Mouse (Mus musculus): Measurements from ENCODE around the gene Mbd3. TPM values are rescaled to one million over a fixed set of nuclear protein-coding genes. Genes with fewer than 3 reads are reported as not detected.
A peak's percentile ranks its signal among the peaks of the same experiment; 100 is the strongest.

Mbd3 gene
- total RNA-seq (2021), result 100 to 1,000 TPM; 122 to 134 TPM
- long read RNA-seq, experiment 1, transcript Mbd3-201 (7 exons, 1,662 nt), result minor isoform, 30 of 179 reads
- long read RNA-seq, experiment 1, transcript Mbd3-204 (7 exons, 1,566 nt), result major isoform, 80 of 179 reads
- long read RNA-seq, experiment 1, partial matches to known transcripts, result 54 of 179 reads
- long read RNA-seq, experiment 1, other reads (novel, unspliced or antisense), result 10 of 179 reads
- long read RNA-seq, experiment 2, transcript Mbd3-201 (7 exons, 1,662 nt), result minor isoform, 40 of 183 reads
- long read RNA-seq, experiment 2, transcript Mbd3-204 (7 exons, 1,566 nt), result major isoform, 62 of 183 reads
- long read RNA-seq, experiment 2, partial matches to known transcripts, result 65 of 183 reads
- long read RNA-seq, experiment 2, other reads (novel, unspliced or antisense), result 13 of 183 reads

DNA sequence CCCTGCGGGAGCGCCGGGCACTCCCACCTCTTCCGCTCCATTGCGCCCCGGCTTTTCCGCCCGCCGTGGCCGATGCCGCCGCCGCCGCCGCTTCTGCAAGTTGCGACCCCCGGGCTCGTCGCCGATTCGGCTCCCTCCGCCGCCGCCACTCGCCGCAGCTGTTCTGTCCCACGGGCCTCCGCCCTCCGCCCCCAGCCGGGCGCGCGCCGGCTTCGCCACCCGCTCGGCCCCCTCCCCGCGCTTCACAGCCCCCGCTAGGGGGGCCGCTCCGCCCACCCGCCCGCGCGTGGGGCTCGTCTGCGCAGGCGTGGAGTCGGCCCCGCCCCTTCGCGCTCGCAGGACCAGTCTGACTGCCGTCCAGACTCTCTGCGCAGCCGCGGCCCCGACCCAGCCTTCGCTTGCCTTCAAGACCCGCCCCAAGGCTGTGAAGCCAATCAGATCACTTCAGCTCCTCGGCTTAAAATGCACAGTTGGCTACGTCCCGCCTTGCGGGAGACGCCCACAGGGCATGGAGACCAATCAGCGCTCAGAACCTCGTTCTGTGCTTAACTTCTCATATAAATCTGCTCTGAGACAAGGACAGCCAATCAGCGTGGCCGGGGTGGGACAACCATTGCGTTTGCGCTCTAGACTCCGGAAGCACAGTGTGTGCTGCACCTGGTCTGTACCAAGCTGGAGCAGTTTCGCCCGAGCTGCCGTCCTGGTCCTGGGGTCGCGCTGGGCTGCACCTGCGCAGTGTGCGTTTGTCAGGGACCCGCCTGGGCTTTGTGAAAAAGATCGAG, at the start of gene Mbd3:
TSS of gene Mbd3 (minus strand) at position 360 of the 782 bp plus-strand sequence.
- intact Hi-C loops (cut with DNase I), result no loop called here

DNA sequence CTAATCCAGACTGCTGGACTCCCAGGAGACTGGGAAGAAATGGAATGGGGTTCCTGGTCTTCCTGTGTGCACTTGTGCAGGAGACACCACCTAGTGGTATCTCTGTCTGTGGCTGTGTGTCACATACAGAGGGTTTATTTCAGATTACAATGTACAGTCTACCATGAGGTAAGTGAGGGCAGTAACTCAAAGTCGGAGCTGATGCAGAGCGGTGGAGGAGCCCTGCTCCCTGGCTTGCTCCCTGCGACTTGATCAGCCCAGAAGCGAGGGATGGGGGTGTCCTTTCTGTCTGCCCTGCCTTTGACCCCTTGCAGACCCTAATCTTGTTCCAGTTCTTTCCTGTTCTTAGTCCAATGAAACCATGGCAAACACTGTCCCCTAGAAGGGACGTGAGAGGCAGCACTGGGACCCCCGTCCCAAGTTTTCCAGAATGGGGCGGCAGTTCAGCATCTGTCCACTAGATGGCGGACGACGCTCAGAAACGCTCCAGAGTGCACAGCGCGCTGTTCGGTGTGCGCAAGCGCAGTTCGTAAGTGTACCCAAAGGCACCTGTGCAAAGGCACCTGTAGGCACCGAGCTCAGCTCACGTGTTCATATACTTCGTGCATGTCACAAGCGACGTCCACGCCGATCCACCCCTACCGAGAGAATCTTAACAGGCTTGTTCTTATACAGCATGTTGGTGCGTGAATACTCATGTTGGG, 46.7 kb upstream of the Mbd3 start:
- peak; percentile 75 to 83 for DNase-seq (ENCODE audit: low spot score in 2 of 2)
- intact Hi-C loops (cut with DNase I), result loop anchor here (1.0 to 10.0 kb wide), 3 partner anchors 60 to 239 kb away; no protein-coding TSS in a partner anchor

More for the DNA sequence above, at the start of gene Mbd3:
- DNase-seq (ENCODE audit: low spot score in 2 of 2), result peak; percentile 99 to 100

DNA sequence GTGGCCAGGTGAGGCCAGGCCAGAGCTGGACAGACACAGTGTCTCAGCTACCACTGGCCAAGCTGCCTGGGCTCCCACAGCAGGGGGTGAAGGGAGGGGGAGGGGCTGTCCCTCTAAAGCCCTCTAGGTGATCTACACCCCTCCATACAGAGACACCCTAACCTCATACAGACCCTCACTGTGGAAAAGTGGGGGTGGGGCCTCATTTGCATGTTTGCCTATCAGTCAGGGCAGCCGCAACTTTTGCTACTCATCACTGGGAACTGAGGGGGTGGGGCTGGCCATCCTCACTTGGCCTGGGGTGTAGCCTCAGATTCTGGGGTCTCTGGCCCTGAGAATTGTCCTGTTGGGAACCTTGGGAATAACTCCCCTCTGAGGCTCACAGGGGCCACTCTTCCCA, 45.7 kb upstream of the Mbd3 start:
- no peak for DNase-seq (ENCODE audit: low spot score in 2 of 2)
- intact Hi-C loops (cut with DNase I), result loop anchor here (5.0 to 10.0 kb wide), 2 partner anchors 102 to 240 kb away; no protein-coding TSS in a partner anchor

DNA sequence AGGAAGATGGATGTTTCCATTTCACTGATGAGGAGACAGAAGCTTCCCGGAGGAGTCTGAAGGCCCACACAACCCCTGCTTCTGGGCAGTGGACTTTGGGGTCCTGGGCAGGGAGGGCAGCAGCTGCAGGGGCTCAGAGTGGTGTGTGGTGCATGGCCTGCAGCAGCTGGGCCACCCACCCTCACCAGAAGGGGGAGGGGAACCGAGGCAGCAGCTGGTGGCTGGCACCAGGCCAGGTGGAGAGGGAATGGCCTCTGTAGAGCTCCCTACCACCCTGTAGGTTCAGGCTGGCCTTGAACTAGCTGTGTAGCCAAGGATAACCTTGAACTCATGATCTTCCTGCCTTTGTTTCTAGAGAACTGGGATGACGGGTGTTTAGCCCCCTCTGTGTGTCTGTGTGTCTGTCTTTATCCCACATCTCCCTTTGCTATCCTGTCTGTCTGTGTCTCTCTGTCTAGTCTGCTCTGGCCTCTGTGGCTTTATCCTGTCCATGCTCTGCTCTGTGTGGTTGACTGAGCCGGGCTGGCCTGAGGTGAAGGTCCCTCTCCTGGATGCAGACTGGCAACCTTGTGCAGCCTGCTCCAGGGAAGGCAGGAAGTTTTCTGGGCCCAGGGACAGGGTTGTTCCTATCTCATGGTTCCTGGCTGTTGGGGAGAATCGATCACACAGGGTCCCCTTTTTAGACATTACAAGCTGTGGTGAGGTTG, 45.1 kb upstream of the Mbd3 start:
- no peak for DNase-seq (ENCODE audit: low spot score in 2 of 2)
- intact Hi-C loops (cut with DNase I), result loop anchor here (5.0 to 10.0 kb wide), 2 partner anchors 103 to 240 kb away; no protein-coding TSS in a partner anchor

DNA sequence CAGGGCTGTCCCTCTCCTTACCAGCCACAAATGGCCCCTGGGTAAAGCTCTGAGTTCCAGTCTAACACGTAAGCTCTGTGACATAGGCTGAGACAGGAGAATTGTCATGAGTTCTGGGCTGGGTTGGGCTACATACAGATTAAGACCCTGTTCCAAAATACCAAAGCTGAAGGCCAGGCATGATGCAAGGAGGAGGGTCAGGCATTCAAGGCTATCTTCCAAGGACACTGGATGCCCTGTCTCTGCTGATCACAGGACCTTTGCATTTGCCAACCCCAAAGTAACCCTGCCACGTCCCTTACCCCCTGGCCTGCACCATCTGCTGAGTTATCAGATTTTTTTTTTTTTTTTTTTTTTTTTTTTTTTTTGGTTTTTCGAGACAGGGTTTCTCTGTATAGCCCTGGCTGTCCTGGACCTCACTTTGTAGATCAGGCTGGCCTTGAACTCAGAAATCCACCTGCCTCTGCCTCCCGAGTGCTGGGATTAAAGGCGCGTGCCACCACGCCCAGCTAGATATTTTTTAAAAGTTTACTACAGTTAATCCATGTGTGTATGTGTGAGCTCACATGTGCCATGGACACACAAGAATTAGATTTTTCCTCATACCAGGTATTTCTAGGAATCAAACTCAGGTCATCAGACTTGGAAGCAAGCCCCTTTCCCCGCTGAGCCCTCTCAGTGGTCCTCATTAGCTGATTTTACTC, 44.4 kb upstream of the Mbd3 start:
- intact Hi-C loops (cut with DNase I), result loop anchor here (10.0 kb wide), 1 partner anchor 241 kb away; no protein-coding TSS in a partner anchor
- DNase-seq (ENCODE audit: low spot score in 2 of 2), result no peak

DNA sequence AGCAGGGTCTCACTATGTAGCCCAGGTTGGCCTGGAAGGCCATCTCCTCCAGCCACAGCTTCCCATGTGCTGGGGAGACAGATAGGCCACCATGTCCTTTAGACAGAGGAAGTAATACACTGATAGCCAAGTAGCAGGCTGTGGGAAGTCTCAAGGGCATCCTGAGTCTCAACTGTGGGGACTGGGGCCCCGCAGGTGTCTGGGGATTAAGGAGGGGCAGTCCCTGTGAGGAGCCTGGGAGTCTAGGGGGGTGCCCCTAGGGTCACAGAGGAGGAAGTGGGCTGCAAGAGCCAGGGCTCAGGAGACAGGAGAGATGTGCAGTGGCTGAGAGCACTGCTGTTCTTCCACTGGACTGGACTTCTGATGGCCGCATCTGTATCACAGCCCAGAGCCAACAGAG, 43.6 kb upstream of the Mbd3 start:
- DNase-seq (ENCODE audit: low spot score in 2 of 2), result no peak
- intact Hi-C loops (cut with DNase I), result loop anchor here (10.0 kb wide), 1 partner anchor 242 kb away; no protein-coding TSS in a partner anchor

DNA sequence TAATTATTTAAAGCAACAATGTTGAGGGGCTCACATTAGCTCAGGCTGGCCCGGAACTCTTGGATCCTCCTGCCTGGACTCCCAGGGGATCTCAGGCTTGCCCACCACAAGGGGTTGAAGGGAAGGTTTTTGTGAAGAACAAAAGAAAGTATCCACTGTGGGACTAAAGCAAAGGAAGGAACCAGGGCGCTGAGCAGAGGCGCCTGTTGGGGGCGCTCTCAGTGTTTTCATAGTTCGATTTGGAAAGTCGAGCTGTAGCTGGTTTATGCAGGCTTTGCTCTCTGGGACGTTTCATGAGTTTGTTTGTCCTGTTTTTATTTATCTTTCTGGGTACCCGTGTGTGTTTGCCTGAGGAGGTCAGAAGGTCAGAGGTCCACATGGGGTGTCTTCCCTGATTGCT, 42.2 kb upstream of the Mbd3 start:
- no peak for DNase-seq (ENCODE audit: low spot score in 2 of 2)
- intact Hi-C loops (cut with DNase I), result loop anchor here (10.0 kb wide), 1 partner anchor 243 kb away; no protein-coding TSS in a partner anchor

DNA sequence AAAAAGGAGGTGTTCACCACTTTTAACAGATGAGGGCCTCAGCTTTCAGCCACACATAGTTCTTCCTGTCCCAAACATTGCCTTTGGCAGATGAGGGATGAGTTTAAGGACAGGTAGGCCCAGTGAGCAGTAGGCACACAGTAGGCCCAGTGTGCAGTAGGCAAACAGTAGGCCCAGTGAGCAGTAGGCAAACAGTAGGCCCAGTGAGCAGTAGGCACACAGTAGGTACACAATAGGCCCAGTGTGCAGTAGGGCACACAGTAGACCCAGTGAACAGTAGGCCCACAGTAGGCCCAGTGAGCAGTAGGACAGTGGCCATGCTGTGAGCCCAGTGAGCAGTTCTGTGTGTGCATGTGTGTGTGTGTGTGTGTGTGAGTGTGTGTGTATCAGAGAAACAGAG, 40.7 kb upstream of the Mbd3 start:
- no peak for DNase-seq (ENCODE audit: low spot score in 2 of 2)
- intact Hi-C loops (cut with DNase I), result loop anchor here (10.0 kb wide), 1 partner anchor 245 kb away; no protein-coding TSS in a partner anchor

DNA sequence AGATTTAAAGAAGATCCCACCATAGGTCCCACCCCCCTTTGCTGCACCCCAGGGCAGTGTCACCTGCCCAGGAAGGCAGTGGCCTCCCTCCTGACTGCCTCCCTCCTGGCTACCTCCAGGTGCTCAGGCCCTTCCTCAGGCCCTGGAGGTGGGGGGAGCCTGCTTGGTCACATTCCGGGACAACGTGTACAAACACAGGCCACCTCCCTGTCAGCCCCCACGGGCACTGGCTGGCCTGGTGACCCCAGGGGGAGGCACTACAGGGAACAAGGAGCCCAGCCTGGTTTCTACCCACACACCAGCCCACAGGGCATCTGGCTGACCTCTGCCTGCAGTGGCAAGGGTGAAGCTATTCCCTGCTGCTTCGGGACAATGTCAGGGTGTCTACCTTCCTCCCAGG, 38.6 kb upstream of the Mbd3 start:
- intact Hi-C loops (cut with DNase I), result no loop called here
- DNase-seq (ENCODE audit: low spot score in 2 of 2), result no peak

DNA sequence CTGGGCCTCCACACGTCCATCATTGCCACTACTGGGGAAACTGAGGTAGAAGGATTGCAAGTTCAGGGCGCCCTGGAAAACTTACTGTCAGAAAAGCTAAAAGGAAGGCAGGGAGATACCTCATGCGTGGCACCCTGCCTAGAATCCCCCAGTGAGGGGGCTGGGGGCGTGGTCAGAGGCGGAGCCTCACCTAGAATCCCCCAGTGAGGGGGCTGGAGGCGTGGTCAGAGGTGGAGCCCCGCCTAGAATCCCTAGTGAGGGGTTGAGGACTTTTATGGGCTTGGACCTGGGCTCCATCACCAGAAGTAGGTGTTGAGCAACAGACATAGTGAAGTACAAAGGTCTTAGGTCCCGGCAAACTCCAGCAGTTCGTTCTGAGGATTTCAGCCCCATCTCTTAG, 36.9 kb upstream of the Mbd3 start:
- DNase-seq (ENCODE audit: low spot score in 2 of 2), result no peak
- intact Hi-C loops (cut with DNase I), result no loop called here

DNA sequence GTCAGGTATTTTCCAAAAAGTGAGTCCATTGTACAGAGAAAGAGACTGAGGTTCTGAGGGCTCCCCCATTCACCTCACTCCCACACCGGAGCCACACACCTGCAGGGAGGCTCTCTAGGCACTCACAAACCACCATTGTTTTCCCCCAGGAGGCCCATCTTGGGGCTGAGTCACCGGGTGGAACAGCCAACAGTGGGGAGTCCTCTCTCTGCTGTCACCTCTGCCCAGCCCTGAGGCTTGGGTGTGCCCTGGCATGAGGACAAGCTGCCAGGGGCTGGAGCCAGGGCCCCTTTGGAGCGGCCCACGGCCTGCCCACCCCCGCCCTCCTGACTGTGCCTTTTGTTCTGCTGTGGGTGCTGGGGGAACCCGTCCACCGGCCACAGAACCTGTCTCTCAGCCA, 36.4 kb upstream of the Mbd3 start:
- intact Hi-C loops (cut with DNase I), result no loop called here
- no peak for DNase-seq (ENCODE audit: low spot score in 2 of 2)

DNA sequence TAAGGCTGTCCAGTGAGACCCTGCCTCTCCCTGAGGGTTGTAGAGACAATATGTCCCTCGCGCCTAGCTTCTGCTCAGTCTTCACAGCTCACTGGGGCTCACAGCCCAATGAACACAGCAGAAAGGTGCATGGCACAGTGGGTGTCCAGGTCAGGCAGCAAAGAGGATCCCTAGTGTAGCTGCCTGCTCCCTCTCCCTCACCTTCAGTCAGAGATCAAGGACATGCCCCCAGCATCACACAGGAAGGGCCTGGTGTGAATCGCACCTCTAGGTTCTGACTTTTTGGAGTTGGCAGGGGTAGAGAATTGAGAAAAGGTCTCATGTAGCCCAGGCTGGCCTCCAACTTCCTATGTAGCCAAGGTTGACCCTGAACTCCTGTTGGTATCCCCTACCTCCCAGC, 35.5 kb upstream of the Mbd3 start:
- DNase-seq (ENCODE audit: low spot score in 2 of 2), result no peak
- intact Hi-C loops (cut with DNase I), result no loop called here

DNA sequence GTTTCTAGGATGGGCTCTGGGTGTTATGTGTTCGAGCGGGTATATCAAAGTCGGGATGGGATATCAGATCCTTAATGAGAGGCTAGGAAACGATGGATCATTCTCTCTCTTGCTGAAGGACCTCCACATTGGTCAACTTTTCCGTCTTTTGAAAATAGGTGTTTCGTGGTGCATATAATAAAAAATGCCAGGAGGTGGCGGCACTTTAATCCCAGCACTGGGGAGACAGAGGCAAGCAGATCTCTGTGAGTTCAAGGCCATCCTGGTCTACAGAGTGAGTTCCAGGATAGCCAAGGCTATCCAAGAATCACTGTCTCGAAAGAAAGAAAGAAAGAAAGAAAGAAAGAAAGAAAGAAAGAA, 34.9 kb upstream of the Mbd3 start:
- DNase-seq (ENCODE audit: low spot score in 2 of 2), result no peak
- intact Hi-C loops (cut with DNase I), result no loop called here

DNA sequence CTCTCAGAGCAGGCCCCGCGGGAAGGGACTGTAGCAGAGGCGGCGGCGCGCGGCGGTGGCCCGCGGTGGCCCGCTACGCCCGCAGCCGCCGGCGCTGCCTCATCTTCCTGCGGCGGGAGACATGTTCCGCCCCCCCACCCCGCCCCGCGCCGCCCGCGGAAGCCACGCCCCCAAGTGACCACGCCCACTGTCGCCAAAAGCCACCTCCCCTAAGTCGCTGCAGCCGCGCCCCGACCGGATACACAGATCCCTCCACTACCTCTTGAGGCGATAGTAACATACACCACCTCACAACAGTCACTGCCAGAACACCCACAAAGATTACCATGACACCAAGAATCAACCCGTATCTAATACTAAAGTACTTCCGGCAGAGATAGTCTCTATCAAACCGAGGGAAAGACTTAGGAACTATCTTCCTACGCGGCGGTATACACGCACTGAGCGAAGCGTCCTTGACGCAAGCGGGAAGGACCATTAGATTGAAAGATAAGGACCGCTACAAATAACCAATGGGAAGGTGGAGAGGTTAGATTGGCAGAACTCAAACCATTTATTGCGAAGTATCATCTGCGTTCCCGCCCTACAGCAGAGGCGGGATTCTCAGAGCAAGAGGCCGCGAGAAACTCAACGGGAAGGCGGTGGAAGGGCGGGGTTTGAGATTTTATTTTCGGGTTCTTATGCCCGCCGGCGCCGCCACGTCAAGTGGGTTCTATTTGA, 34.3 kb upstream of the Mbd3 start, which contains the start of gene Tcf3:
TSS of gene Tcf3 (minus strand) at position 135 of the 720 bp plus-strand sequence.
- DNase-seq (ENCODE audit: low spot score in 2 of 2), result peak; percentile 96 to 99
- intact Hi-C loops (cut with DNase I), result no loop called here

DNA sequence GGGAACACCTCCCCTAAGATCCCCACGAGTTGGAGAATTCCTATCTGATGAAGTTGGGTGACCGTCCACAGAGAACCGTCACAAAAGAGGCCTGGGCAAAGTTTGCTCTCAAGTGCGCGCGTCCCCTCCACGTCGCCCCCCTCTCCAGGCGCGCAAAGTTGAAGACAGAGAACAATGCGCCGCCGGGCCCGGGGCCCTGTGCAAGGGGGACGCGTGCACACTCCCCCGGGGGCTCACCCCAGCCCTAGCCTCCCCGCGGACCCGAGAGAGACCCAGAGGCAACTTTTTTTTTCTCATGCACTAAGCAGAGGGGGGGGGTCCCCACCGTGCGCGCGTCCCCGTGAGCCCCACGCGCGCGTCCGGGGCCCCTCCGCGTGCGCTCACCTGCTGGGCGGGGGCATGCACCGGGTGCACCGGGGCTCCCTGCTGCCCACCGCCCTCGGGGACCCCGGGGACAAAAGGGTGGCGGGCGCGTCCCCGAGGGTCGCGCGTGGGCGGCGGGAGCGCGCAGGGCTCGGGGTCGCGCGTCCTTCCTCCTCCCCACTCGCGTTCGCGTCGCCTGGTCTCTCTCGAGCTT, 33.7 kb upstream of the Mbd3 start:
- peak in 1 of 2 experiments; percentile 27 for DNase-seq (ENCODE audit: low spot score in 2 of 2)
- intact Hi-C loops (cut with DNase I), result no loop called here

DNA sequence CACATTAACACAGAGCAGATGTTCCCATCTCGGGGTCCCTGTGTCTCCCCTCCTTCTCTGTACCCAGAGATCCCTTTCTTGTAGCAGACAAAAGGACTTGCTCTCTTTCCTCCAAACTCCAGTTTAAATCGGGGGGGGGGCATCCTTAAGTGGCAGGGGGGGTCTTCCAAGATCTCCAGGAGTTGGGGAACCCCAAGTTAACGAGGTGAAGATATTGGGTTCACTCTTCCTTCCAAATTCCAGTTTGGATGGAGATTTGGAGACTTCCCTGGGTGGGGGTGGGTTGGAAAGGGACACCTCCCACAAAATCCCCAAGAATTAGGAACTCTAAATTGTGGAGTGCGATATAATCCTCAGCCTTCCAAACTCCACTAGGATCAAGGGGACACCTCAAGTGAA, 33.0 kb upstream of the Mbd3 start:
- intact Hi-C loops (cut with DNase I), result no loop called here
- no peak for DNase-seq (ENCODE audit: low spot score in 2 of 2)

DNA sequence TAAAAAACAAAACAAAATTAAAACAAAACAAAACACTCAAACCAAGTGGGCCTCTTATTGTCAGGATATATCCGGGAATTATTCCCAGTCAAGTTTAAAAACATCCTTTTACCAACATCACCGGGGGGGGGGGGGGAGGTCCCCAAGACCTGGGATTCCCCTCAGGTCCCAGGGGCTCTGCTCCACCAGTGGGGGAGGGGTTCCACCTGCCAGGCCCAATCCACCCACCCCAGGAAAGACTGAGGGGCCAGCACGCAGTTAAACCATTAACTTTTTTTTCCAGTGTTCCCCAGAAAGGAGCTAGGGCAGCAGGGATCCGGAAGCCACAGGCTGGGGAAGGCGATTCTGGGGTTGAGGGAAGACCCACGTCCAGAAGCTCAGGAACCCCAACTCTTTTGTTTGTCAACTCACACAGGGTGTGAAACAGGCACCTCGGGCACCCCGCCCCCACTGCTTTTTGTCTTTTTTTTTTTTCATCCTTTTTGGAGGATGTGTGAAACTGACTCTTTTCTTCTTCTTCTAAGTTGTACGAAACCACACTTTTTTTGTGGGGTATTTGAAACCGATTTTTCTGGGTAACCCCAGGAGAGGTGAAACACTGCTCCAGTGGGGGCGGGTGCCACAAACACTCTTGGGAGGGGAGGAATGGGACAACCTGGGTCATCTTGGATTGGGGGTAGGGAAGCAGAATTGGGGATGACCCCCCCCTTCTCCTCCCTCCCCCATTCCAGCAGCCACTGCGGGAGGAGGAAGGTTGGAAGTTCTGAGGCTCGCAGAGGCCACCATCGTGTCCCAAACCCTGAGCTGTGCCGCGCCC, 32.4 kb upstream of the Mbd3 start:
- intact Hi-C loops (cut with DNase I), result no loop called here
- no peak for DNase-seq (ENCODE audit: low spot score in 2 of 2)

Data from left cerebral cortex, postnatal 14 days (tissue).